Mouse (Mus musculus) cortical plate, adult 2 months (tissue): ENCODE data around the gene Pou3f4. TPM values are rescaled to one million over a fixed set of nuclear protein-coding genes. Genes with fewer than 3 reads are reported as not detected.
"Not testable (repeated sequence)": the region's sequence is repeated elsewhere in the genome, so short reads cannot be mapped to it uniquely, and the experiment has no call there.

Experiments used
- H3K27ac ChIP-seq: fragments of 200-500 bp; 2 replicates; pipeline ENCODE4 v1.5.1; 2012; ENCODE audit warnings: low read length, control low read depth, inconsistent platforms; ENCODE audit not compliant: insufficient read depth
- H3K4me1 ChIP-seq: fragments of 200-500 bp; 2 replicates; pipeline ENCODE4 v1.6.1; 2011; ENCODE audit warnings: low read length; ENCODE audit not compliant: control insufficient read depth, insufficient read depth
- H3K4me3 ChIP-seq: fragments of 200-500 bp; 2 replicates; pipeline ENCODE4 v1.5.1; 2011; ENCODE audit warnings: mild to moderate bottlenecking, low read length, control low read depth; ENCODE audit not compliant: insufficient read depth
- CTCF ChIP-seq: fragments of 200-500 bp; IDR thresholded peaks from 2 replicates; pipeline ENCODE4 v1.5.1; 2011; ENCODE audit warnings: mild to moderate bottlenecking, control low read depth, low read length; ENCODE audit not compliant: insufficient read depth; ENCODE audit errors: extremely low read depth
- POLR2A ChIP-seq: fragments of 200-500 bp; IDR thresholded peaks from 2 replicates; pipeline ENCODE4 v1.6.1; 2011; ENCODE audit warnings: mild to moderate bottlenecking, low read length, control low read depth; ENCODE audit not compliant: insufficient read depth; ENCODE audit errors: extremely low read depth
- polyA plus RNA-seq: library from polyadenylated mRNA; depleted of rRNA; stranded (reverse); fragments of >200 nt; gene quantifications from 2 replicates; pipeline ENCODE4 v1.2.3, GENCODE M21; 2012; rRNA removed

The Pou3f4 gene
- 5.6 and 8.5 TPM in 2 replicates for polyA plus RNA-seq

GRCm38 (mm10) chrX:110814151-110814571 lies at the start of gene Pou3f4:
Pou3f4 (plus strand) TSS chrX:110814280.
- Histone ChIP-seq H3K27ac (no peak within 1 kb of the TSS; the same call in 1 of the 2 replicates), H3K4me1 (no peaks in the 10 kb centered on the region), H3K4me3 (peak within 1 kb of the TSS; percentile 64)
- TF ChIP-seq POLR2A, result peak; percentile 58
- TF ChIP-seq CTCF, result no peak

- TF ChIP-seq POLR2A (no peak), CTCF (no peak)
- Histone ChIP-seq H3K4me3 (no peak overlapping the region), H3K4me1 (no peaks in the 10 kb centered on the region), H3K27ac (no peak overlapping the region)
Observed at GRCm38 (mm10) chrX:110765939-110766338, 48.1 kb upstream of the Pou3f4 start.

- not testable (repeated sequence) for H3K4me1 ChIP-seq
Observed at GRCm38 (mm10) chrX:110774807-110775206, 39.3 kb upstream of the Pou3f4 start.

GRCm38 (mm10) chrX:110802502-110802901 lies 11.6 kb upstream of the Pou3f4 start:
- H3K4me1 ChIP-seq, result no peaks in the 10 kb centered on the region
- H3K27ac ChIP-seq, result no peak overlapping the region
- H3K4me3 ChIP-seq, result no peak overlapping the region
- TF ChIP-seq POLR2A (no peak), CTCF (no peak)

More at GRCm38 (mm10) chrX:110774807-110775206, 39.3 kb upstream of the Pou3f4 start:
- not testable (repeated sequence) for H3K4me3 ChIP-seq, H3K27ac ChIP-seq

GRCm38 (mm10) chrX:110810001-110810578 lies 4.0 kb upstream of the Pou3f4 start:
- no peaks in the 10 kb centered on the region for H3K4me1 ChIP-seq
- no peak overlapping the region for H3K4me3 ChIP-seq
- TF ChIP-seq POLR2A (no peak), CTCF (no peak)
- no peak overlapping the region for H3K27ac ChIP-seq

- Histone ChIP-seq H3K4me1 (no peaks in the 10 kb centered on the region), H3K4me3 (no peak overlapping the region), H3K27ac (no peak overlapping the region)
- no peak for TF ChIP-seq POLR2A
- no peak for TF ChIP-seq CTCF
Observed at GRCm38 (mm10) chrX:110810753-110811506, 3.1 kb upstream of the Pou3f4 start.

- no peak for TF ChIP-seq POLR2A
- TF ChIP-seq CTCF, result no peak
- no peak overlapping the region for H3K27ac ChIP-seq
- H3K4me3 ChIP-seq, result no peak overlapping the region
- no peaks in the 10 kb centered on the region for H3K4me1 ChIP-seq
Observed at GRCm38 (mm10) chrX:110812071-110812470, 2.0 kb upstream of the Pou3f4 start.

- H3K27ac ChIP-seq, result no peak overlapping the region
- TF ChIP-seq POLR2A (no peak), CTCF (no peak)
- peak overlapping the region; percentile 3; the same call in 1 of the 2 replicates for H3K4me3 ChIP-seq
- no peaks in the 10 kb centered on the region for H3K4me1 ChIP-seq
Observed at GRCm38 (mm10) chrX:110813401-110813800, 679 bp upstream of the Pou3f4 start.

GRCm38 (mm10) chrX:110814592-110815548 lies 790 bp downstream of the Pou3f4 start:
- Histone ChIP-seq H3K4me1 (no peaks in the 10 kb centered on the region), H3K27ac (no peak overlapping the region; the same call in 1 of the 2 replicates), H3K4me3 (peak overlapping the region; percentile 64)
- TF ChIP-seq POLR2A, result no peak
- no peak for TF ChIP-seq CTCF
